Mouse (Mus musculus) kidney, embryonic 16.5 days (tissue): ENCODE results near the gene Gpr146. TPM values are rescaled to one million over a fixed set of nuclear protein-coding genes. Genes with fewer than 3 reads are reported as not detected.
A peak's percentile ranks its signal among the peaks of the same experiment; 100 is the strongest.

Experiments used
- ATAC-seq: fragments of 200-750 bp; cut with Nextera tagmentation; 2 replicates; pipeline ENCODE4 v1.8.0; 2017; ENCODE audit warnings: moderate TSS enrichment; ENCODE audit not compliant: low FRiP score, low TSS enrichment
- H3K27ac ChIP-seq: fragments of 300-500 bp; sonication (generic); 2 replicates; pipeline ENCODE4 v1.5.1; 2014; ENCODE audit warnings: low read length
- H3K27me3 ChIP-seq: fragments of 300-500 bp; sonication (generic); 2 replicates; pipeline ENCODE4 v1.6.1; 2014; ENCODE audit warnings: low read length, control low read depth, mixed read lengths; ENCODE audit not compliant: insufficient read depth
- H3K36me3 ChIP-seq: fragments of 300-500 bp; sonication (generic); 2 replicates; pipeline ENCODE4 v1.6.1; 2014; ENCODE audit warnings: low read length, control low read depth, mixed read lengths; ENCODE audit not compliant: insufficient read depth
- H3K4me1 ChIP-seq: fragments of 300-500 bp; sonication (generic); 2 replicates; pipeline ENCODE4 v1.6.1; 2014; ENCODE audit warnings: low read length, control low read depth, mixed read lengths; ENCODE audit not compliant: insufficient read depth
- H3K4me2 ChIP-seq: fragments of 300-500 bp; sonication (generic); replicated peaks from 2 replicates; pipeline ENCODE4 v1.6.1; 2014; ENCODE audit warnings: low read depth, low read length
- H3K4me3 ChIP-seq: fragments of 300-500 bp; sonication (generic); 2 replicates; pipeline ENCODE4 v1.5.1; 2014; ENCODE audit warnings: mild to moderate bottlenecking, low read length
- H3K9ac ChIP-seq: fragments of 300-500 bp; sonication (generic); replicated peaks from 2 replicates; pipeline ENCODE4 v1.6.1; 2014; ENCODE audit warnings: low read length
- H3K9me3 ChIP-seq: fragments of 300-500 bp; sonication (generic); 2 replicates; pipeline ENCODE4 v1.6.1; 2016; ENCODE audit warnings: low read length, control low read depth
- WGBS: fragments of 180-500 bp; shearing (Covaris S2); extraction: QIAGEN DNeasy Blood & Tissue Kit; methylation state at CpG from one replicate; pipeline ENCODE4 v1.1.7; 2014; 5-methylcytosine and 5-hydroxymethylcytosine counted together
- polyA plus RNA-seq: library from polyadenylated mRNA; unstranded; fragments of >200 nt; fragmentation: Nextera tagmentation; extraction: Ambion mirVana; gene quantifications from 2 replicates; pipeline ENCODE4 v1.2.1, GENCODE M21; 2015

The Gpr146 gene
- polyA plus RNA-seq, 1 experiment from 2014 or later: 6.7 TPM

GRCm38 (mm10) chr5:139405478-139405877 lies 28.0 kb downstream of the Gpr146 start:
- ATAC-seq: peak; percentile 58; the same call in 1 of the 2 replicates
- no peaks in the 10 kb centered on the region for H3K36me3 ChIP-seq
- H3K4me2 ChIP-seq: no peak overlapping the region
- H3K4me1 ChIP-seq: peaks cover 37% of the 10 kb centered on the region
- H3K27me3 ChIP-seq: no peaks in the 10 kb centered on the region
- no peak overlapping the region for H3K4me3 ChIP-seq
- H3K27ac ChIP-seq: 0 out of 2 replicates have a peak overlapping the region, but pooled peaks have one; percentile 16
- no peak overlapping the region for H3K9ac ChIP-seq
- WGBS: 67% methylated on average over 7 of the region's 7 CpGs
- H3K9me3 ChIP-seq: no peaks in the 10 kb centered on the region

- no peak overlapping the region for H3K4me2 ChIP-seq
- no peaks in the 10 kb centered on the region for H3K36me3 ChIP-seq
- 0 out of 2 replicates have a peak overlapping the region, but pooled peaks have one; percentile 16 for H3K27ac ChIP-seq
- H3K27me3 ChIP-seq: no peaks in the 10 kb centered on the region
- peaks cover 37% of the 10 kb centered on the region for H3K4me1 ChIP-seq
- ATAC-seq: no peak
- no peak overlapping the region for H3K4me3 ChIP-seq
- H3K9ac ChIP-seq: no peak overlapping the region
- H3K9me3 ChIP-seq: no peaks in the 10 kb centered on the region
- WGBS: 66% methylated on average over 3 of the region's 3 CpGs
These were observed 28.5 kb downstream of the Gpr146 start for GRCm38 (mm10) chr5:139405953-139406352.

GRCm38 (mm10) chr5:139407121-139407885 lies 29.8 kb downstream of the Gpr146 start:
- peaks cover 41% of the 10 kb centered on the region for H3K4me1 ChIP-seq
- ATAC-seq: no peak
- no peak overlapping the region for H3K4me2 ChIP-seq
- no peak overlapping the region for H3K4me3 ChIP-seq
- no peak overlapping the region for H3K27ac ChIP-seq
- no peaks in the 10 kb centered on the region for H3K36me3 ChIP-seq
- WGBS: 75% methylated on average over 14 of the region's 14 CpGs
- H3K27me3 ChIP-seq: no peaks in the 10 kb centered on the region
- H3K9me3 ChIP-seq: no peaks in the 10 kb centered on the region
- peak overlapping the region; percentile 7; the same call in 1 of the 2 replicates for H3K9ac ChIP-seq

GRCm38 (mm10) chr5:139408511-139408910 lies 31.0 kb downstream of the Gpr146 start:
- Histone ChIP-seq H3K36me3 (no peaks in the 10 kb centered on the region), H3K9me3 (no peaks in the 10 kb centered on the region), H3K4me2 (no peak overlapping the region), H3K4me1 (peaks cover 47% of the 10 kb centered on the region), H3K4me3 (no peak overlapping the region), H3K27me3 (no peaks in the 10 kb centered on the region), H3K9ac (no peak overlapping the region; the same call in 1 of the 2 replicates), H3K27ac (peak overlapping the region; percentile 64)
- no peak for ATAC-seq
- 61% methylated on average over 7 of the region's 7 CpGs for WGBS

- peaks cover under 1% of the 10 kb centered on the region; the same call in 1 of the 2 replicates for H3K36me3 ChIP-seq
- peaks cover 51% of the 10 kb centered on the region for H3K4me1 ChIP-seq
- no peak overlapping the region for H3K4me2 ChIP-seq
- WGBS: 61% methylated on average over 12 of the region's 12 CpGs
- H3K27me3 ChIP-seq: no peaks in the 10 kb centered on the region
- H3K9ac ChIP-seq: 0 out of 2 replicates have a peak overlapping the region, but pooled peaks have one; percentile 7
- peak; percentile 36; the same call in 1 of the 2 replicates for ATAC-seq
- peak overlapping the region; percentile 36; the same call in 1 of the 2 replicates for H3K27ac ChIP-seq
- H3K9me3 ChIP-seq: no peaks in the 10 kb centered on the region
- no peak overlapping the region for H3K4me3 ChIP-seq
These were observed 31.9 kb downstream of the Gpr146 start for GRCm38 (mm10) chr5:139409412-139409811.

GRCm38 (mm10) chr5:139410056-139410455 lies 32.6 kb downstream of the Gpr146 start:
- Histone ChIP-seq H3K36me3 (peaks cover 4% of the 10 kb centered on the region; the same call in 1 of the 2 replicates), H3K9ac (no peak overlapping the region), H3K9me3 (no peaks in the 10 kb centered on the region), H3K27ac (peak overlapping the region; percentile 36; the same call in 1 of the 2 replicates), H3K27me3 (no peaks in the 10 kb centered on the region), H3K4me2 (no peak overlapping the region), H3K4me1 (peaks cover 51% of the 10 kb centered on the region), H3K4me3 (no peak overlapping the region)
- WGBS: 81% methylated on average over 4 of the region's 4 CpGs
- no peak for ATAC-seq

- ATAC-seq: no peak
- 90% methylated on average over 6 of the region's 6 CpGs for whole genome bisulfite sequencing
These were observed 33.6 kb downstream of the Gpr146 start for GRCm38 (mm10) chr5:139411117-139411516.

GRCm38 (mm10) chr5:139411665-139412314 lies 34.3 kb downstream of the Gpr146 start:
- peaks cover 4% of the 10 kb centered on the region; the same call in 1 of the 2 replicates for H3K36me3 ChIP-seq
- no peak overlapping the region for H3K4me3 ChIP-seq
- WGBS: 51% methylated on average over 15 of the region's 15 CpGs
- no peak overlapping the region for H3K4me2 ChIP-seq
- no peaks in the 10 kb centered on the region for H3K9me3 ChIP-seq
- peak; percentile 21; the same call in 1 of the 2 replicates for ATAC-seq
- peaks cover 42% of the 10 kb centered on the region for H3K4me1 ChIP-seq
- H3K27me3 ChIP-seq: no peaks in the 10 kb centered on the region
- H3K27ac ChIP-seq: no peak overlapping the region
- no peak overlapping the region for H3K9ac ChIP-seq

More at GRCm38 (mm10) chr5:139411117-139411516, 33.6 kb downstream of the Gpr146 start:
- H3K27ac ChIP-seq: no peak overlapping the region
- no peaks in the 10 kb centered on the region for H3K27me3 ChIP-seq
- peaks cover 45% of the 10 kb centered on the region for H3K4me1 ChIP-seq
- H3K36me3 ChIP-seq: peaks cover 4% of the 10 kb centered on the region; the same call in 1 of the 2 replicates
- no peak overlapping the region for H3K4me2 ChIP-seq
- no peaks in the 10 kb centered on the region for H3K9me3 ChIP-seq
- no peak overlapping the region for H3K9ac ChIP-seq
- H3K4me3 ChIP-seq: no peak overlapping the region

GRCm38 (mm10) chr5:139413545-139413944 lies 36.0 kb downstream of the Gpr146 start:
- Histone ChIP-seq H3K27me3 (no peaks in the 10 kb centered on the region), H3K9me3 (no peaks in the 10 kb centered on the region), H3K36me3 (peaks cover 4% of the 10 kb centered on the region; the same call in 1 of the 2 replicates), H3K4me2 (no peak overlapping the region), H3K9ac (no peak overlapping the region), H3K4me3 (no peak overlapping the region), H3K27ac (no peak overlapping the region), H3K4me1 (peaks cover 27% of the 10 kb centered on the region)
- no peak for ATAC-seq
- 49% methylated on average over 4 of the region's 4 CpGs for WGBS
